Mouse (Mus musculus): ENCODE measurements around the gene Mrln. TPM values are rescaled to one million over a fixed set of nuclear protein-coding genes. Genes with fewer than 3 reads are reported as not detected.
A peak's percentile ranks its signal among the peaks of the same experiment; 100 is the strongest.

Gene Mrln
- polyA plus RNA-seq (2012; rRNA removed) (34.8 and 37.7 TPM in 2 replicates), polyA plus RNA-seq (2014; fragmentation: Nextera tagmentation; extraction: Ambion mirVana) (32.6 and 35.5 TPM in 2 replicates)

GRCm38 (mm10) chr10:70204505-70205399 is at the start of gene Mrln:
Gene Mrln (plus strand): TSS chr10:70204664.
- Histone ChIP-seq H3K27me3 (ENCODE audit: control insufficient read depth, insufficient read depth, low read length) (no peaks in the 10 kb centered on the region), H3K4me1 (ENCODE audit: control insufficient read depth, insufficient read depth, low read length) (peaks cover 10% of the 10 kb centered on the region), H3K4me3 (replicated peaks; ENCODE audit: low read length) (peak within 1 kb of the TSS; percentile 9), H3K4me2 (replicated peaks; ENCODE audit: low read depth, low read length, severe bottlenecking) (peak within 1 kb of the TSS; percentile 23; the same call in 1 of the 2 replicates), H3K9me3 (ENCODE audit: control insufficient read depth, low read length) (no peaks in the 10 kb centered on the region), H3K9ac (ENCODE audit: low read depth, low read length, severe bottlenecking) (no peak within 1 kb of the TSS), H3K27ac (replicated peaks; ENCODE audit: low read depth, low read length) (peak within 1 kb of the TSS; percentile 45), H3K36me3 (ENCODE audit: control insufficient read depth, insufficient read depth, low read length) (no peaks in the 10 kb centered on the region)
- 24% methylated on average over 17 of the region's 17 CpGs for WGBS
- TF ChIP-seq POLR2A (IDR thresholded peaks at IDR 0.05; ENCODE audit: borderline replicate concordance, extremely low read depth, insufficient read depth, insufficient read length), result no peak
- ATAC-seq (ENCODE audit: low FRiP score, low read depth), result peak; percentile 83; the same call in 1 of the 2 replicates
- DNase-seq (ENCODE audit: low spot score), result peak; percentile 66

- Histone ChIP-seq H3K27me3 (ENCODE audit: control insufficient read depth, insufficient read depth, low read length) (no peaks in the 10 kb centered on the region), H3K27ac (replicated peaks; ENCODE audit: low read depth, low read length) (no peak overlapping the region), H3K9me3 (ENCODE audit: control insufficient read depth, low read length) (no peaks in the 10 kb centered on the region), H3K9ac (ENCODE audit: low read depth, low read length, severe bottlenecking) (no peak overlapping the region), H3K4me2 (replicated peaks; ENCODE audit: low read depth, low read length, severe bottlenecking) (no peak overlapping the region), H3K4me3 (replicated peaks; ENCODE audit: low read length) (no peak overlapping the region), H3K4me1 (ENCODE audit: control insufficient read depth, insufficient read depth, low read length) (peaks cover 12% of the 10 kb centered on the region), H3K36me3 (ENCODE audit: control insufficient read depth, insufficient read depth, low read length) (peaks cover 49% of the 10 kb centered on the region)
- no peak for DNase-seq (ENCODE audit: low spot score)
- WGBS, result 74% methylated on average over 3 of the region's 3 CpGs
- ATAC-seq (ENCODE audit: low FRiP score, low read depth), result no peak
- no peak for TF ChIP-seq POLR2A (IDR thresholded peaks at IDR 0.05; ENCODE audit: borderline replicate concordance, extremely low read depth, insufficient read depth, insufficient read length)
Observed at GRCm38 (mm10) chr10:70156431-70157165, 47.9 kb upstream of the Mrln start.

GRCm38 (mm10) chr10:70159651-70160320 is 44.7 kb upstream of the Mrln start:
- Histone ChIP-seq H3K4me3 (replicated peaks; ENCODE audit: low read length) (no peak overlapping the region), H3K4me1 (ENCODE audit: control insufficient read depth, insufficient read depth, low read length) (no peaks in the 10 kb centered on the region), H3K27ac (replicated peaks; ENCODE audit: low read depth, low read length) (no peak overlapping the region), H3K36me3 (ENCODE audit: control insufficient read depth, insufficient read depth, low read length) (peaks cover 40% of the 10 kb centered on the region), H3K9me3 (ENCODE audit: control insufficient read depth, low read length) (no peaks in the 10 kb centered on the region), H3K4me2 (replicated peaks; ENCODE audit: low read depth, low read length, severe bottlenecking) (no peak overlapping the region), H3K9ac (ENCODE audit: low read depth, low read length, severe bottlenecking) (no peak overlapping the region), H3K27me3 (ENCODE audit: control insufficient read depth, insufficient read depth, low read length) (no peaks in the 10 kb centered on the region)
- no peak for TF ChIP-seq POLR2A (IDR thresholded peaks at IDR 0.05; ENCODE audit: borderline replicate concordance, extremely low read depth, insufficient read depth, insufficient read length)
- 82% methylated on average over 12 of the region's 12 CpGs for WGBS
- ATAC-seq (ENCODE audit: low FRiP score, low read depth), result no peak
- DNase-seq (ENCODE audit: low spot score), result no peak

- Histone ChIP-seq H3K9me3 (ENCODE audit: control insufficient read depth, low read length) (no peaks in the 10 kb centered on the region), H3K4me1 (ENCODE audit: control insufficient read depth, insufficient read depth, low read length) (no peaks in the 10 kb centered on the region), H3K9ac (ENCODE audit: low read depth, low read length, severe bottlenecking) (no peak overlapping the region), H3K36me3 (ENCODE audit: control insufficient read depth, insufficient read depth, low read length) (peaks cover 29% of the 10 kb centered on the region), H3K27me3 (ENCODE audit: control insufficient read depth, insufficient read depth, low read length) (no peaks in the 10 kb centered on the region), H3K4me3 (replicated peaks; ENCODE audit: low read length) (no peak overlapping the region), H3K27ac (replicated peaks; ENCODE audit: low read depth, low read length) (no peak overlapping the region), H3K4me2 (replicated peaks; ENCODE audit: low read depth, low read length, severe bottlenecking) (no peak overlapping the region)
- TF ChIP-seq POLR2A (IDR thresholded peaks at IDR 0.05; ENCODE audit: borderline replicate concordance, extremely low read depth, insufficient read depth, insufficient read length), result no peak
- no peak for ATAC-seq (ENCODE audit: low FRiP score, low read depth)
- 95% methylated on average over 12 of the region's 12 CpGs for WGBS
- DNase-seq (ENCODE audit: low spot score), result no peak
Observed at GRCm38 (mm10) chr10:70160811-70161210, 43.7 kb upstream of the Mrln start.

DNA sequence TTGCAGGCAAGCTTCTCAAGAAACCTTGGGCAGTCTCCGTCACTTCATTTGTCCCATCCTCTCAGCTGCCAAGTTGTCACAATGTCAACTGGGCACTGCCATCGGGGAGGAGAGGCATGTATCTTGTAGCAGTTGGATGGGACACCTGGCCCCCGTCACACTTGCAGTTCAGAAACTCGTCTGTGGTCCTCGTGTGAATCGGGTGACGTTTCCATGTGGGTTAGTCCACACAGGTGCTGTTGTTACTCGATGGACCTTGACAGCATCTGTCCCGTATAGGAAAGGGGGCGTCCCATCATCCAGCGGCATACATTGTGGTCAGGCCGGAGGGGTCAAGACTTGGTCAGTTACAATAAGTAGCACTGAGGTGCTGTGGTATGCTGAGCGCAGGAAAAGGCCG is 43.0 kb upstream of the Mrln start:
- Histone ChIP-seq H3K36me3 (ENCODE audit: control insufficient read depth, insufficient read depth, low read length) (peaks cover 22% of the 10 kb centered on the region), H3K4me3 (replicated peaks; ENCODE audit: low read length) (no peak overlapping the region), H3K4me2 (replicated peaks; ENCODE audit: low read depth, low read length, severe bottlenecking) (no peak overlapping the region), H3K27me3 (ENCODE audit: control insufficient read depth, insufficient read depth, low read length) (no peaks in the 10 kb centered on the region), H3K27ac (replicated peaks; ENCODE audit: low read depth, low read length) (no peak overlapping the region), H3K9ac (ENCODE audit: low read depth, low read length, severe bottlenecking) (no peak overlapping the region), H3K4me1 (ENCODE audit: control insufficient read depth, insufficient read depth, low read length) (no peaks in the 10 kb centered on the region), H3K9me3 (ENCODE audit: control insufficient read depth, low read length) (no peaks in the 10 kb centered on the region)
- 89% methylated on average over 14 of the region's 14 CpGs for WGBS
- no peak for TF ChIP-seq POLR2A (IDR thresholded peaks at IDR 0.05; ENCODE audit: borderline replicate concordance, extremely low read depth, insufficient read depth, insufficient read length)
- ATAC-seq (ENCODE audit: low FRiP score, low read depth), result no peak
- no peak for DNase-seq (ENCODE audit: low spot score)

Data from limb, embryonic 14.5 days (tissue).